Mouse (Mus musculus): ENCODE data around the gene Abcb9. TPM values are rescaled to one million over a fixed set of nuclear protein-coding genes. Genes with fewer than 3 reads are reported as not detected.

Abcb9 gene
- polyA plus RNA-seq, 1 experiment from 2014 or later, result 0.71 TPM

DNA sequence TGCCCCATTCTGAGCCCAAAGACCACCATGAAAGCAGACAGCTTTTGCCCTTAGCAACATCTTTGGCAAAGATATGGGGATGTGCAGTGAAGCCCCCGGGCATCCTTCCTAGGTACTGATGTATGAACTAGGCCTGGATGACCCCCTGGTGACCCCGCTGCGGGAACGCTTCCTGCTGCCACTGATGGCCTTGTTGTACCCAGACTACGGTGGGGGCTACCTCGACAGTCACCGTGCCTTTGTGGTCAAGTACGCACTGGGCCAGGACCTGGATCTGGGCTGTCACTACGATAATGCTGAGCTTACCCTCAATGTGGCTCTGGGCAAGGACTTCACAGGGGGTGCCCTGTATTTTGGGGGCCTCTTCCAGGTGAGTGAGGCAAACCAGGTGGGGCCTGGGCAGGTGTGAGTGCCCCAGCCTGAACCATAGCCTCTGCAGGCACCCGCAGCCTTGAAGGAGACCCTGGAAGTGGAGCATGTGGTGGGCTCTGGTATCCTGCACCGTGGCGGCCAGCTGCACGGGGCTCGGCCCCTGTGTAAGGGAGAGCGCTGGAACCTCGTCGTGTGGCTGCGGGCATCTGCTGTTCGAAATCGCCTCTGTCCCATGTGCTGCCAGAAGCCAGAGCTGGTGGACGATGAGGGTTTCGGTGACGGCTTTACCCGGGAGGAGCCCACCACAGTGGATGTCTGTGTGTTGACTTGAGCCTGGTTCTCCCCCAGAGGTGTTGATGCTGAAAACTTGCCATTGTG, 18.9 kb upstream of the Abcb9 start:
- 92% methylated on average over 24 of the region's 24 CpGs for WGBS
- no peak for ATAC-seq (ENCODE audit: low FRiP score)
- Histone ChIP-seq H3K4me1 (ENCODE audit: control insufficient read depth, insufficient read depth, low read length) (peaks cover 19% of the 10 kb centered on the region), H3K9me3 (ENCODE audit: control insufficient read depth, low read length) (no peaks in the 10 kb centered on the region), H3K27me3 (ENCODE audit: control insufficient read depth, insufficient read depth, low read length) (no peaks in the 10 kb centered on the region), H3K9ac (ENCODE audit: low read length) (no peak overlapping the region), H3K4me2 (no peak overlapping the region), H3K27ac (ENCODE audit: low read depth, low read length) (no peak overlapping the region), H3K36me3 (ENCODE audit: control insufficient read depth, insufficient read depth, low read length) (peaks cover 10% of the 10 kb centered on the region), H3K4me3 (ENCODE audit: low read depth, low read length) (no peak overlapping the region)
- no peak for DNase-seq (ENCODE audit: low spot score, missing footprints)

- peak overlapping the region; percentile 77 for H3K9ac ChIP-seq (ENCODE audit: low read length)
- no peak overlapping the region for H3K27ac ChIP-seq (ENCODE audit: low read depth, low read length)
- peak overlapping the region; percentile 94 for H3K4me3 ChIP-seq (ENCODE audit: low read depth, low read length)
- H3K4me1 ChIP-seq (ENCODE audit: control insufficient read depth, insufficient read depth, low read length), result peaks cover 19% of the 10 kb centered on the region
- 22% methylated on average over 14 of the region's 14 CpGs for WGBS
- H3K27me3 ChIP-seq (ENCODE audit: control insufficient read depth, insufficient read depth, low read length), result no peaks in the 10 kb centered on the region
- no peaks in the 10 kb centered on the region for H3K9me3 ChIP-seq (ENCODE audit: control insufficient read depth, low read length)
- no peak for DNase-seq (ENCODE audit: low spot score, missing footprints)
- peak overlapping the region; percentile 73 for H3K4me2 ChIP-seq
- peaks cover 5% of the 10 kb centered on the region; the same call in 1 of the 2 replicates for H3K36me3 ChIP-seq (ENCODE audit: control insufficient read depth, insufficient read depth, low read length)
- no peak for ATAC-seq (ENCODE audit: low FRiP score)
Observed at GRCm38 (mm10) chr5:124113030-124113429, 17.4 kb upstream of the Abcb9 start.

- Histone ChIP-seq H3K9me3 (ENCODE audit: control insufficient read depth, low read length) (no peaks in the 10 kb centered on the region), H3K4me3 (ENCODE audit: low read depth, low read length) (peak overlapping the region; percentile 94), H3K4me1 (ENCODE audit: control insufficient read depth, insufficient read depth, low read length) (peaks cover 19% of the 10 kb centered on the region), H3K9ac (ENCODE audit: low read length) (peak overlapping the region; percentile 77), H3K27ac (ENCODE audit: low read depth, low read length) (peak overlapping the region; percentile 67), H3K27me3 (ENCODE audit: control insufficient read depth, insufficient read depth, low read length) (no peaks in the 10 kb centered on the region), H3K4me2 (peak overlapping the region; percentile 73), H3K36me3 (ENCODE audit: control insufficient read depth, insufficient read depth, low read length) (no peaks in the 10 kb centered on the region; the same call in 1 of the 2 replicates)
- under 1% methylated on average over 18 of the region's 18 CpGs for WGBS
- no peak for DNase-seq (ENCODE audit: low spot score, missing footprints)
- no peak; the same call in 1 of the 2 replicates for ATAC-seq (ENCODE audit: low FRiP score)
Observed at GRCm38 (mm10) chr5:124112531-124112930, 16.9 kb upstream of the Abcb9 start.

DNA sequence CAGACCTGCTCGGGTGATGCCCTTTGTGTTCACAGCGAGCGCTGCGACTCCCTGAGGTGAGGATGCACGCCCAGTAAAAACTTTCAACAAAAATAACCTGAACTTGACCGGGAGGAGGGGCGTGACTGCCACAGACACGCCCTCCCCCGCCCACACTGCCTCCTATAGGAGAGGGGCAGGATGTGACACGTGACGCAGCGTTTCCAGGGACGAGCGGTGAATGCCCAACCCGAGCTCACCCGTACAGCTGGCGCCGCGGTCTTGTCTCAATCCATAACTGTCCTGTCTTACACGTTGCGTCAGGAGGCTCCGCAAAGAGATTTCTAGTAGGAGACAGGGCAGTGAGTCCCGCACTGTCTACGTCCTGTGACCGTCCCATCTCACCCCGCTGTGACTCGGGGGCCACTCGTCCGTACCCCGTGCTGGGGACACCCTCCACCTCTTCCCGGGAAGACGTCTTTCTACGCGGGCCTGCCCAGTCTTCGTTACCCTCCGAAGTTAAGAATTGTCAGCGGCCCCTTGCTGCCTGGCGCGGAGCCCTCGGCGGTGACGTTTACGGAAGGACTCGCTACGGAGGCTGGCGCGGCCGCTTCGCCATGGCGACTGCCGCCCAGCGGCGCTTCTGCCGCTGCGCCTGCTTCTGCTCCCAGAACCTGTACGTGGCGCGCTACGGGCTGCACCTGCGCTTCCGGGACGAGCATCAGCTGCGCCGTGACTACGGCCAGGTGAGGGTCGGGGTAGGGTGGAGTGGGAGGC, 16.3 kb upstream of the Abcb9 start, which contains the start of gene Ogfod2:
Ogfod2 (plus strand) TSS at position 556 of the 756 bp plus-strand sequence.
- under 1% methylated on average over 65 of the region's 66 CpGs for WGBS
- Histone ChIP-seq H3K9ac (ENCODE audit: low read length) (peak within 1 kb of the TSS; percentile 77), H3K4me3 (ENCODE audit: low read depth, low read length) (peak within 1 kb of the TSS; percentile 94), H3K4me1 (ENCODE audit: control insufficient read depth, insufficient read depth, low read length) (peaks cover 15% of the 10 kb centered on the region), H3K27me3 (ENCODE audit: control insufficient read depth, insufficient read depth, low read length) (no peaks in the 10 kb centered on the region), H3K4me2 (peak within 1 kb of the TSS; percentile 73), H3K27ac (ENCODE audit: low read depth, low read length) (peak within 1 kb of the TSS; percentile 67), H3K36me3 (ENCODE audit: control insufficient read depth, insufficient read depth, low read length) (no peaks in the 10 kb centered on the region), H3K9me3 (ENCODE audit: control insufficient read depth, low read length) (no peaks in the 10 kb centered on the region)
- ATAC-seq (ENCODE audit: low FRiP score), result peak; percentile 94
- DNase-seq (ENCODE audit: low spot score, missing footprints), result peak; percentile 99

DNA sequence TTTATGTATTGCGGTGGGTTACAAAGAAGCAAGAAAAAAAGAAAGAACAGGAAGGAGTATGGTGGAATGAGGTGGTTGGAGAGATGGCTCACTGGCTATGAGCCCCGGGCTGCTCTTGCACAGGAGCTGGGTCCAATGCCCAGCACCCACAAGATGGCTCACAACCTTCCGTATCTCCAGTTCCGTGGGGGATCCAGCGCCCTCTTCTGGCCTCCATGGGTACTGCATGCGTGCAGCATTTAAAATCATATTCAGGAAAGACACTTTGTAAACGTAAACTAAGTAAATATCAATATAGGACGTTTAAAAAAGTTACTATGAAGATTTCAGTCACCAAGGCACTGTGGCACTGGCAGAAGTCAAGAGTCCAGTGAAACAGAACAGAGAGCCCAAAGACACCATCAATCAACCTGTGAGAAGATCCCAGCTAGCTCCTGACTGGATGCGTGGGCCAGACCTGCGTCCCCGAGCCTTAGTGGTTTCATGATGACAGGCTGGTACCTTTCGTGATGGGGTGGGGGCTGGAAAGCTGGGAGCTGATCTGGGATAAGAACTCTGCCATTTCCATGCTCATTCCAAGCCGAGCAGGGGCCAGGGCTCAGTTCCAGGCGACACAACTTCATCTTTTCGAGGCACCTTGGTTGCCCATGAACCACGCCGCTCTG, 15.6 kb upstream of the Abcb9 start:
- Histone ChIP-seq H3K36me3 (ENCODE audit: control insufficient read depth, insufficient read depth, low read length) (no peaks in the 10 kb centered on the region), H3K4me1 (ENCODE audit: control insufficient read depth, insufficient read depth, low read length) (peaks cover 9% of the 10 kb centered on the region), H3K4me2 (peak overlapping the region; percentile 73), H3K4me3 (ENCODE audit: low read depth, low read length) (peak overlapping the region; percentile 94), H3K27ac (ENCODE audit: low read depth, low read length) (no peak overlapping the region), H3K9ac (ENCODE audit: low read length) (peak overlapping the region; percentile 77), H3K9me3 (ENCODE audit: control insufficient read depth, low read length) (no peaks in the 10 kb centered on the region), H3K27me3 (ENCODE audit: control insufficient read depth, insufficient read depth, low read length) (no peaks in the 10 kb centered on the region)
- WGBS, result 25% methylated on average over 17 of the region's 17 CpGs
- ATAC-seq (ENCODE audit: low FRiP score) (no peak; the same call in 1 of the 2 replicates), DNase-seq (ENCODE audit: low spot score, missing footprints) (peak; percentile 96)

- WGBS, result 96% methylated on average over 9 of the region's 9 CpGs
- Histone ChIP-seq H3K36me3 (ENCODE audit: control insufficient read depth, insufficient read depth, low read length) (no peaks in the 10 kb centered on the region), H3K4me2 (no peak overlapping the region), H3K9me3 (ENCODE audit: control insufficient read depth, low read length) (no peaks in the 10 kb centered on the region), H3K9ac (ENCODE audit: low read length) (no peak overlapping the region), H3K27ac (ENCODE audit: low read depth, low read length) (no peak overlapping the region), H3K4me3 (ENCODE audit: low read depth, low read length) (no peak overlapping the region), H3K27me3 (ENCODE audit: control insufficient read depth, insufficient read depth, low read length) (no peaks in the 10 kb centered on the region), H3K4me1 (ENCODE audit: control insufficient read depth, insufficient read depth, low read length) (no peaks in the 10 kb centered on the region)
- peak; percentile 12 for DNase-seq (ENCODE audit: low spot score, missing footprints)
- no peak for ATAC-seq (ENCODE audit: low FRiP score)
Observed at GRCm38 (mm10) chr5:124103552-124103951, 8.0 kb upstream of the Abcb9 start.

DNA sequence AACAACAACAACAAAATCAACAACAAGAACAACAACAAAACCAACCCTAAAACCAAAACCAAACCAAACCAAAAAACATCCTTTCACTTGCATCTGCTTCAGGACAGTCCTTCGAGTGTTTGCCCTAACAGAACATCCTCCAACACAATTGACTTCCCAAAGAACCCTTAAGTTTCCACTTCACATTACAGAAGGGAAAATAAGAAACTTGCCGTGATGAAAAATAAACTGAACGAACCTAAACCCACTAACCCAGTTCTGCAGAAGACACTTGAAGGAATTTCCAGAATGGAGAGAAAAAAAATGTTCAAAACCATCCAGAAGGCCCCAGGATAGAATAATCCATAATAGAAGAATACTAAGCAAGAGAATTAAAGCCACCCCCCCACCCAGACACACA, 7.4 kb upstream of the Abcb9 start:
- no peak overlapping the region for H3K4me3 ChIP-seq (ENCODE audit: low read depth, low read length)
- no peaks in the 10 kb centered on the region for H3K4me1 ChIP-seq (ENCODE audit: control insufficient read depth, insufficient read depth, low read length)
- DNase-seq (ENCODE audit: low spot score, missing footprints), result peak; percentile 59
- no peak overlapping the region for H3K27ac ChIP-seq (ENCODE audit: low read depth, low read length)
- no peaks in the 10 kb centered on the region for H3K9me3 ChIP-seq (ENCODE audit: control insufficient read depth, low read length)
- H3K27me3 ChIP-seq (ENCODE audit: control insufficient read depth, insufficient read depth, low read length), result no peaks in the 10 kb centered on the region
- H3K4me2 ChIP-seq, result no peak overlapping the region
- H3K9ac ChIP-seq (ENCODE audit: low read length), result no peak overlapping the region
- no peaks in the 10 kb centered on the region for H3K36me3 ChIP-seq (ENCODE audit: control insufficient read depth, insufficient read depth, low read length)
- 84% methylated on average over 3 of the region's 3 CpGs for WGBS
- no peak for ATAC-seq (ENCODE audit: low FRiP score)

GRCm38 (mm10) chr5:124102326-124102725, 6.7 kb upstream of the Abcb9 start:
- 84% methylated on average over 6 of the region's 6 CpGs for WGBS
- Histone ChIP-seq H3K27ac (ENCODE audit: low read depth, low read length) (no peak overlapping the region), H3K36me3 (ENCODE audit: control insufficient read depth, insufficient read depth, low read length) (no peaks in the 10 kb centered on the region), H3K4me3 (ENCODE audit: low read depth, low read length) (no peak overlapping the region), H3K4me1 (ENCODE audit: control insufficient read depth, insufficient read depth, low read length) (no peaks in the 10 kb centered on the region), H3K9ac (ENCODE audit: low read length) (no peak overlapping the region), H3K27me3 (ENCODE audit: control insufficient read depth, insufficient read depth, low read length) (no peaks in the 10 kb centered on the region), H3K9me3 (ENCODE audit: control insufficient read depth, low read length) (no peaks in the 10 kb centered on the region), H3K4me2 (no peak overlapping the region)
- DNase-seq (ENCODE audit: low spot score, missing footprints), result peak; percentile 62
- no peak for ATAC-seq (ENCODE audit: low FRiP score)
